Mouse (Mus musculus) v-Abl transformed pro-B cells (cell line): ENCODE results near the gene Pomt1.

ENCODE experiments used
- in situ Hi-C, 2 experiments: fragments of 400-800 bp; cut with MboI; formaldehyde crosslinking; loops; one replicate each; pipeline ENCODE4 v1.15.1; 2025; ENCODE audit not compliant: unreplicated experiment in 2 of 2

Gene Pomt1

DNA sequence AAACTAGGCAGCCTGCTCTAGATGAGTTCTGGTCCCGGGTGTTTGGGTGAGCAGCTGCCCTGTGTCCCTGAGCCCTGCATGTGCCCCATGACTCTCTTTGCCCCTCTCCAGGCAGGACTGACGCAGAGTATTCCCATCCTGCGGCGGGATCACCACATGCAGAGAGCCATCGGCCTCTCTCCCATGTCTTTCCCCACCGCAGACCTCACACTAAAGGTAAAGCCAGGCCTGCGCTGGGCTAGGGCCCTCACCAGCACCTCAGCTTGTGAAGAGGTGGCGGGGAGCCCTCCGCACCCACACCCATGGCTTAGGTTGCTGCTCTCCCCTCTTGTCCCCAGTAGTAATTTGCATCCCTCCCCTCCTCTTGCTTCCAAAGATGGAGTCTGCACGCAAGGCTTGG lies 15.4 kb upstream of the Pomt1 start:
- in situ Hi-C loops, result no loop called here

DNA sequence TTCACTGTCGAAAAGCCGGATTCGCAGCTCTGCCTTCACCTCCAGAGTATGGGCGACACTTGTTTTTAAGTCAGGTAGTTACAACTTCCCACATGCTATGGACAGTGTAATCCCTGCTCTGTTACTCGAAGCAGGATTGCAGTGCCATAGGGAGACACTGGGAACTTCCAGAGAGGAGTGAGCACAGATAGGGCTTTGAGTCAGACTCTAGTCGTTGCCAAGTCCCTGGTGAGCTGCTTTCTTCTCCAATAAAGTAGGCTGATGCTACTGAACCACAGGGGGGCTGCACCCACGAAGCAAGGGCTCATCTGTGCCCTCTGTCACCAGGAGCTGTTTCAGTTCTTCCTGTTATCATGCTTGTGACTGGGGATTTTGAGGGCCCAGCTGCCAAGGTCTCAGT lies 14.8 kb upstream of the Pomt1 start:
- in situ Hi-C loops, result no loop called here

DNA sequence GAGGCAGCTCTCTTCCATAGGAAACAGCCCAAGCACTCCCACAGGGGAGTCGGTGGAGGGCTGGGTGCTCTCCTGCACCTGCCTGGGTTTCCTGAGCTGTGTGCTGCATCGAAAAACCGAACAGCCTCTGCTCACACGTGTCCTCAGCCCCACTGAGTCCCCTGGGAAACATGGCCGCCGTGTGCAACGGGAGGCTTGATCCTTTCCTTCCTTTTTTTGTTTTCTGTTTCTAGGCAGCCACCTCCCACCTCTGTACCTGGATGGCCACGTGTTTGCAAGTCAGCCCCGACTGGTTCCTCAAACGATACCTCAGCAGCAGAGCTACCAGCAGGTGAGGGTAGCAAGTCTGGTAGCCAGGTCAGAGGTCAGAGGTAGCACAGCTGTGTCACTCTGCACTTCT lies 14.3 kb upstream of the Pomt1 start:
- in situ Hi-C loops, result no loop called here

DNA sequence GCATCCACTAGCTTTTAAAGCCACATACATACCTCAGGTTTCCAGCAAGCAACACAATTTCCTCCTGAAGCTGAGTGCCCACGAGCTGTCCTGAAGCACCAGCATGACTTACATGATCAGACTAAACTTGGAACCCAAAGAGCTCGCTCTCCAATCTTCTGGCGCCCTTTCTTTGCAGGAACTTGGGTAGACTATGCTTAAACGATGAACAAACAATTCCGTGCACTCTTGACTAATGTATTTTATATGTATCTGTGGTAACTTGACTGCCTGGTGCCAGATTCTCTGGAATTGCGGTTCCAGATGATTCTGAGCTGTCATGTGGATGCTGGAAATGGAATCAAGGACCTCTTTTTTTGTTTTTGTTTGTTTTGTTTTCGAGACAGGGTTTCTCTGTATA lies 957 bp upstream of the Pomt1 start:
- in situ Hi-C loops, result no loop called here

DNA sequence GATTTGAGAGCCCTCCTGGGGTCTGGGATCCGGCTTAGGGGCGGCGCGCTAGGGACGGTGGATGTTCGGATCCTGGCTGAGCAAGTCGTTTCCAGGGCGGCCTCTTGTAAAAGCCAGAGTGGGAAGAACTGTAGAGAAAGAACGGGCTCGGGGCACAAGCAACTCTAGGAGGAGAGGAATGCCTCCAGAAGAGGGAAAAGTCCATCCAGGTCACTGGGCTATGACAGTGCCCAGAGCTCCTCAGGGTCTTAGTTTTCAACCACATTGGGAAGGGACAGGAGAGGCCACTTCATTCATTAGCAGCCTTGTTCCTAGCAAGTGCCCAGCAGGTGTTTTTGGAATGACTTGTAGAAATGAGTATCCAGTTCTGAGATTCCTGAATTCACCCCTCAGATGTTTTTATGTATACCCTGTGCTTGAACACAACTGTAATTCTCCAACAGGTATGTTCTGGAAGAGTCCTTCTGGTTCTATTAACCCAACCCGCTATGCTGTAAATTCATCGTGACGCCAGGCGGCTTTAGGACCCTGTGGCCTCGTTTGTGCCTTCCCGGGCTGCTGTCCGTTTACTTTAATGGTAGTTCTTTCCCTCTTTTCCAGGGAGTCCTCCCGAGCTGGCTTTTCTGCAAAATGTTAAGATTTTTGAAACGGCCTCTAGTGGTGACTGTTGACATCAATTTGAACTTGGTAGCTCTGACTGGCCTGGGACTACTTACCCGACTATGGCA lies 534 bp downstream of the Pomt1 start:
- in situ Hi-C loops, result no loop called here

DNA sequence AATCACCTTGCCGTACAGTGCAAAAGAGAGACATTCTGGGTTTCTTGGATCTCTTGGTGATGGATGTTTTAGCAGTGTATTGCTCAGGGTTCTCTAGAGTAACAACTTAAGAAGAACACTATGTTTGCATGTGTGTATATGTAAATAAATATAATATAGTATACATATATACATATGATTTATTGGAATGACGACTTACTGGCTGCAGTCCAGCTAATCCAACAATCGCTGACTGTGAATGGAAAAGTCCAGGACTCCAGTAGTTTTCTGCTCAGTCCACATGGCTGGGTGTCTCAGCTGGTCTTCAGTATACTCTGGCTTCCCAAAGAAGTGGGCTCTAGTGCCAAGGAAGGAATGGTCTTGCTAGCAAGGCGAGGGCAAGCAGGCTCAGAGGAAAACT lies 1.2 kb downstream of the Pomt1 start:
- in situ Hi-C loops, result no loop called here

DNA sequence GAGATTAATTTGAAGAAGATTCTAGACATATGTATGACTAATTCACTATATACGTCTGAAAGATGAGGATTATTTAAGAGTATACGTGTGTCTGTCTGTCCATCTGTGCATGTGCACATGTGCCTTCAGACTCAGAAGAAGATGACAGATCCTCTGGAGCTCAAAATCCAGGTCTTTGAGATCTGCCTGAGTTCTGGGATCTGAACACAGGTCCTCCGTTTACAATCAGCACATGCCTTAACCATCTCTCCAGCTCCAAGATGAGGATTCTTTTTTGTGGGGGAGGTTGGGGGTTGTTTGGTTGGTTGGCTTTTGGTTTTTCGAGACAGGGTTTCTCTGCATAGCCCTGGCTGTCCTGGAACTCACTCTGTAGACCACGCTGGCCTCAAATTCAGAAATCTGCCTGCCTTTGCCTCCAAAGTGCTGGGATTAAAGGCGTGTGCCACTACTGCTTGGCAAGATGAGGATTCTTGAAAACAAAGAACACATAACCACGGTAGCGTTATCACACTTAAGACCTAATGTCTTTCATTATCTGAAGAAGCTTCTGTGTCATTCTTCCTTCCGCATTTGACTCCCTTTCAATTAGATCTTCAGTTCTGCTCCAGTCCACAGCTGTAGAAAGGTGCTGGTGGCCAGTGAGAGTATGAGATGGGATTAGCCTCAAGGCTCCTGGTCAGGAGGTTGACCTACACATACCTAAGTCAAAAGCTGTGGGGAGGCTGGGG lies 2.5 kb downstream of the Pomt1 start:
- in situ Hi-C loops, result no loop called here

DNA sequence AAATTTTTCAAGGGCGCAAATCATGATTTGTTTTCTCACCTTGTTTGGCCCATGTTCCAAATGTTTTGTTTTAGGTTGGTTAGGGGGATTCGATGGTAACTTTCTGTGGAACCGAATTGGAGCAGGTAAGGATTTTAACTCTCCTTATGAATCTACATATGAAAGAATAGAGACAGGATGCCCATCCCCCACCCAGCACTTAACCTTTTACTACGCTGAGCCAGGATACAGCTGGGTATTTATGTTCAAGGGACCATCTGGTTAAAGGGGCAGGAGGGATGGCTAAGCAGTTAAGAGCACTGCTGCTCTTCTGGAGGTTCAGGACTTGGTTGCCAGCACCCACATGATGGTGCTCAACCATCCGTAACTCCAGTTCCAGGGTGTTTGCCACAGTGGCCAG lies 4.2 kb downstream of the Pomt1 start:
- in situ Hi-C loops, result no loop called here

DNA sequence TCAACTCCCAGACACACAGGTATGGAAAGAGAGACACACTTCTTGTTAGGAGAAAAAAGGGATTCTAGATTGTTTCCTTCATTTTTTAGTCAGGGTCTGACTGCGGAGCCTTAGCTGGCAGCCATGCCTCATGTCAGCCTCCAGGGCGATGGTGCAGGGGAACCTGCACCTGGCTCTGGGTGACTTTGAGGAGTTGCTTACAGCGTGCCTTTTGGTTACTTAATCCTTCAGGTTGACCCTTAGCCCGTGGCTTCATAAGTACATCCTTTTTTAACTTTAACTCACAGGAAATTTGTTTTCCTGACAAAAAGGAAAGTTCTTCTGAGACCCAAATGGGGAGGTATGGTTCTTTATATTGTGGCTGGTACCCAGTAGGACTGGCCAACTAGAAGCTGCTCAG lies 6.6 kb downstream of the Pomt1 start:
- in situ Hi-C loops, result no loop called here

DNA sequence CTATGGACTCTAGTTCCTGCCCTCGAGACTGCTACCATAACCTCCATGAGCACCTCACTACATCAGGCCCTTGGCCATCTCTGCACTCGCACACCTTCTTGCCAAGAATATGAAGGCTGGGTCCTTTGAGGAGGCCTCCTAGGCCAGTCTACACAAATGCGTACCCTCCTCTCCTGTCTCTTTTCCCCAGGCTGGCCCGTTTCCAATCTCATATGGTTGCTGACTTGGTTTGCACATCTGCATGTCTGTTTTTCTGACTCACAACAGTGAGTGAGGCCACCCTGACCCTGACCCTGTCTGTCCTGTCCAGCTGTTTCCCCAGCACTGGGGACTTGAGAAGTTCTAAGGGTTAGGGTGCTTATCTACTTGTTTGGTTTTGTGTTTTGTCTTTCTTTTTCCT lies 10.4 kb downstream of the Pomt1 start:
- in situ Hi-C loops, result no loop called here

DNA sequence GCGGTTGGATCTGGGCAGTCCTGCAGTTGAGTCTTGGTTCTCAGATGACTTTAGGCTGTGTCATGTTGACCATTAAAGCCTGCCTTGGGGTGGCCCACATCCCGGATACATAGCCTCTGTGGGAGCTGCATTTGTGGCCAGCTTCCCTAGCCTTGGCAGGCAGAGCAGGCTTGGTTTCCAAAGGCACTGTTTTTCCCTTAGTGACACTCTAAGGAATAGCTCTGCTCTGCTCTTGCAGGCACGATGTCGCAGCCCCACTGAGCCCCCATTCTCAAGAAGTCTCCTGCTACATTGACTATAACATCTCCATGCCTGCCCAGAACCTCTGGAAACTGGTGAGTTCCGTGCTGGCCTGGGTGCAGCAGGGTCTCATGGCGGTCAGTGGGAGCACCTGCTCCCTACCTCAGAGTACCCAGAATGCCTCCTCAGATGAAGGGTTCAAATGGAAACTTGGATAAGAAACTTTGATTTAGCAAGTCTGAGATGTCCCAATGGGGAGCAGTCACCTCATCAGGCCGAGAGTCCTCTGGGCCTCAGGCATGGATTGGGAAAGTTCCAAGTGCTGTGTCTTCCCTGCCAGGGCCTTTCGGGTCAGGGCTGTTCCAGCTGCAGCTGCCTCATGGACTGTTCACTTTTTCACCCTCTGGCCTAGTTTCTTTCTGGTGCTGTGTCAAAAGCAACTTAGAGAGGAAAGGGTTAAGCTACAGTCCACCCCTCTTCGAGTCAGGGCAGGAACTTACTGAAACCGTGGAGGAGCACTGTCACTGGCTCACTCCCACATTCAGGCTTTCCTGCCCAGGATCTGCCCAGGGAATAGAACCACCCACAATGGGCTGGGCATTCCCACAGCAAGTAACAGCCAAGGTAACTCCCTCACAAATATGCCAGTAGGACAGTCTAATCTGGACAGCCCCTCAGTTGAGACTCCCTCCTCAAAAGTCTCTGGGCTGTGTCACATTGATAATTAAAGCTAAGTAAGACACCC lies 12.3 kb downstream of the Pomt1 start:
- in situ Hi-C loops, result no loop called here

DNA sequence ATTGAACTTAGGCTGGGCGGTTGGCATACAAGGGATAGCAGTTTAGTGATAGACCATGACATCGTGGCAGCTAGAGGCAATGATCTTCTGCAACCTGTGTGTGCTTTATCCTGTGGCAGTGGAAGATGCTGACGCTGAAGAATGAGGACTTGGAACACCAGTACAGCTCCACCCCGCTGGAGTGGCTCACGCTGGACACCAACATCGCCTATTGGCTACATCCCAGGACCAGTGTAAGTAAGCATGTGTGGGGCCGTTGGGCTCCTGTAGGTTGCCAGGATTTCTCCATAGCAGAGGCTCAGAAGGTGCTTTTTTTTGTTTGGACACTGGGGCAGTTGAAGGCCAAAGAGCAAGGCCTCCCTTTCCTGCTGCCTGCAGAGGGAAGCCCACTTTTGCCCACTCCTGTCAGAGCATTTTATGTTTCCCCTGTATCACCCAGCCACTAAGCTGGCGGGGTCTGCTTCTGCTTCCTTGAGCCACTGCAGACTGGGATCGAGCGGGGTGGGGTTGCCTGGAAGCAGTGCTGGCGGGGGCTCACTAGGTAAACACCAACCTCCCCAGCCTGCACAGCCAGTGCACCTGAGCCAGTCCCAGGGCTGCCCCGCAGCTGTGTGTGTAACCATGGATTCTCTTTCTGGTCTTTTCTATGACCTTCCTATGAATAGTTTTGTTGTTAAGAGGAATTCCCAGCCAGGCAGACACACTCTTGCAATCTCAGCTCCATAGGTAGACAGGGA lies 15.6 kb downstream of the Pomt1 start:
- in situ Hi-C loops, result no loop called here

DNA sequence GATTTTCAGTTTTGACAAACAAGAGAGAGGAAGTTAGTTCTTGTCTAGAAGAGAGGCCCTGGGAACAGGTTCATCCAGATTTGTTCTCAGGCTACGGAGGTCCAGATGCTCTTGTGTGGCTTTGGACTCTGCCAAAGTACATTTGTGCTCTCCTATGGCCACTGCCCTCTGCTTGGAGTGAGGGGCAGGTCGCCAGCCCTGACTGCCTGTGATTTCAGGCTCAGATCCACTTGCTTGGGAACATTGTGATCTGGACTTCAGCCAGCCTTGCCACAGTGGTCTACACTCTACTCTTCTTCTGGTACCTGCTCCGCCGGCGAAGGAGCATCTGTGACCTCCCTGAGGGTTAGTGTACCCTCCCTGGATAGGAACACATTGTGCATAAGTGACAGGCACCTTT lies 16.3 kb downstream of the Pomt1 start:
- in situ Hi-C loops, result no loop called here

DNA sequence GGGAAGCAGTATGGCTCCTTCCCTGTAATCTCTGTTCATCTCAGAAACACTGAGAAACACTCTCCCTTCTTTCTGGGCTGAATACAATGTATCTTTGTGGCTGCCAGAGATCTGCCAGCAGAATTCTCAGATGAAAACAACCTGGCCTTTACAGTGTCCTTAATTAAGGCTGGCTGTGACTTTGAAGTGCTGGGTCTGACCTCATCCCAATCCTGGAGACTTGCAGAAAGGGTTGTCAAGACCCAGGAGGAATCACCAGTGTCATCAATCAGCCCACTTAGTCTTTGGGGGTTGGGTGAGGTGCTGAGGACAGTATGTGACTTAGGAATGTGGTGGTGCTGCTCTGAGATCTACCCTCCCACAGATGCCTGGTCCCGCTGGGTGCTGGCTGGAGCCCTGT lies 17.0 kb downstream of the Pomt1 start:
- in situ Hi-C loops, result no loop called here

DNA sequence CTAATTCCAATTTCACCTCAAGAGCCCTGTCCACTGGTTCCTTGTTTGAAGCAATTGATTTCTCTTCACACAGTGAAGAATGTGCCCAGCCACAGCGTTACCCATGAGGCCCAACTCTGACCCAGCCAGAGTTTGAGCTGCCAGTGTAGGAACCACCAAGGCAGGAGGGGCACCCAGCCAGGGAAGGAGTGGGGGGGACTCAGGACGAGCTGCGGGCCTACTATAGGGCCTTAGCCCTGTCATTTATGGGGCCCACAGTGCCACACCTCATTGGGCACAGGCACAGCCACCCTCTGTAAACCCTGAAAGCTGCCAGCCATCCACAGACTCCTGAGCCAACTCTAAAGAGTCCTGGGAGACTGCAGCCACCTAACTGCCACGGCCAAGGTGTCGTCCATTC lies 18.2 kb downstream of the Pomt1 start:
- in situ Hi-C loops, result no loop called here

DNA sequence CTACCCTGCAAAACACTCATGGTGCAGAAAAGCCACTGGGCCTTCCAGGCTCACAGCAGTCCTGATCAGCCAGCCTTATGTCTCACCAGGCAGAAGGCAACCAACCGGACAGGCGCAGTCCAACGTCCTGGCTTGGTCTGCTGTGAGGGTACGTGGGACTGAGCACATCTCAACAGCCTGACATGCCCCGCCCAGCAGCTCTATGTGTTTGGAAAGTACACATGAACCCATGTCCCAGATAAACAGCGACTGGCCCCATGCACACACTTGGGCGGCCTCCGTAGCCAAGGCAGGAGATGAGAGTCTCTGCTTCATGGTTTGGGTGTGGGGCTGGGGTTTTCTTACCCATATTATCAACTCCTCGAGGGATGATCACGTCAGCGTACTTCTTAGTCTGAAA lies 19.9 kb downstream of the Pomt1 start:
- in situ Hi-C loops, result no loop called here

DNA sequence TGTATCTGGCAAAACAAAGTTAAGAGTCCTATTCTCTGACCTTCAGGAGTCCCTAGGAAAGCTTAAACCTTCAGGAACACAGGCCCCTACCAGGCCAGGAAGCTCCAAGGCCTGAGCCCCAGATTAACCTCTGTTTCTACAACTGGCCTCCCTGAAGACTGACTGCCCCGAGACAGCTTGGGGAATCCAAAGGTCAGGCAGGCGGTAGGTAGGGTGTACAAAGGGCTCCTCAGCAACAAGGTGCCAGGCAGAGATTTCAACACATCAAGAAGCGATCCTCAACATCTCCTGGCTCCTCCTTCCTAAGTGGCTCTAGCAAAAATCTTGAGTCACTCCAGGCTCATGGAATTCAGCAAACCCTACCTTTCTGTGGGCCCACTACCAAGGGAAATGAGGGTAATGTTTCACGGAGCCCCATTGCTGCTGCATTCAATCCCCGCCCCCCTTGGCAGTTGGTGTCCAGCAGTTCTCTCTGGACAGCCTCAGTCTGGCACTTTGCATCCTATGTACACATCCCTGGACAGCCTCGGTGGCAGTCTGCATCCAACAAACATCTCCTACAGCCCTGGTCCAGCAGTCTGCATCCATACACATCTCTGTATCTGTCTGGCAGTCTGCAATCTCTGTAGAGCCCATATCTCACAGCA lies 22.6 kb downstream of the Pomt1 start:
- in situ Hi-C loops, result no loop called here

DNA sequence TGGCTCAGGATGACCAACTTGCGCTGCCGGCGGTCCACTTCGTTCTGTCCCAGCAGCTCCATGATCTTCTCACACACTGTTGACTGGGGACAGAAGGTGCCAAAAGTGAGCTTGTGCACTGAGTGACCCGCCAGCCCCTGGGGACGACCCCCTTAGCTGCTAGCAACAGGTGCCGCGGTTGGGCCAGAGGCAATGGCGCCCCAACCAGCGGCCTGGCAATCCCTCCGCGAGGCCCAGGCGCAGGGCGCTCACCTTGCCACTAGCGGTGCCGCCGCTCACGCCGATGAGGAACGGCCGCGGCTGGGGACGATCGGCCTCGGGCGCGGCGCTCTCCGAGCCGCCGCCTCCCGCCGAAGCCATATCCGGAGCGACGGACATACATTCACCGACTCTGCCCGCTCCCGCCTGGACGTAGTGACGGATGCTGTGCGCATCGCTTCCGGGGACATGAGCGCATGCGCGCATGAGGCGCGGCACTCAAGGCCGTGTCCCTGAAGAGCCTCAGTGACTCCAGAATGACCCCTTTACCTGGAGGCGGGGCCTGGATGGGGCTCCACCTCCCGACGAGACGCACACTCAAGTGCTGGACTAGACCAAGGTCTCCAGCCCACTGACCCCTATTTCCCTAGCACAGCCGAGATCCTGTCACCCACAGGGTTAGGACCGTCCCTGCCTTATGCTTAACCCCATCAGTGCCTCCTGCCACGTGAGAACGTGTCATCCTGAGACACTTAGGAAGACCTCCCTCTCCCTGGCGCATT lies 23.4 kb downstream of the Pomt1 start, which contains the start of gene Uck1:
Gene Uck1 (minus strand): TSS at position 503 of the 761 bp plus-strand sequence.
- in situ Hi-C loops, result no loop called here

DNA sequence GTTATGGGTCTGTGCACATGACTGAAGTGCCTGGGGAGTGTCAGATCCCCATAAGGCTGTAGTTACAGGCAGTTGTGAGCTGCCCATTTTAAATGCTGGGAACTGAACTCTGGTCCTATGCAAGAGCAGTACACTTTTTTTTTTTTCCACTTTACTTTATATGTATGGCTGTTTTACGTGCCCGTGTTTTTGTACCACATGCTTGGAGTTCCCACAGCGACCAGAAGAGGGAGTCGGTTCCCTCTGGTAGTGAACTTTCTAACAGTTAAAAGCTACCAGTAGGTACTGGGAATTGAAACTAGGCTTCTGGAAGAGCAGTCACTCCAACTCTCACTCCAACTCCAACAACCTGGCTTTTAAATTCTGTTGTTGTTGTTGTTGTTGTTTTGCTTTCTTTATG lies 24.2 kb downstream of the Pomt1 start:
- in situ Hi-C loops, result no loop called here
